Mouse (Mus musculus) heart, embryonic 10.5 days (tissue): Measurements from ENCODE around the gene Cblc. TPM values are rescaled to one million over a fixed set of nuclear protein-coding genes. Genes with fewer than 3 reads are reported as not detected.
"Not testable (repeated sequence)": the region's sequence is repeated elsewhere in the genome, so short reads cannot be mapped to it uniquely, and the experiment has no call there.

Experiments
- DNase-seq: peaks from one replicate; pipeline ENCODE4 v3.0.0-alpha.2; 2017; ENCODE audit warnings: low spot score
- H3K27ac ChIP-seq: fragments of 300-500 bp; sonication (generic); 2 replicates; pipeline ENCODE4 v1.5.1; 2016; ENCODE audit warnings: mild to moderate bottlenecking
- H3K27me3 ChIP-seq: fragments of 300-500 bp; sonication (generic); 2 replicates; pipeline ENCODE4 v1.6.1; 2016; ENCODE audit warnings: mild to moderate bottlenecking; ENCODE audit not compliant: poor library complexity, insufficient read depth, severe bottlenecking
- H3K36me3 ChIP-seq: fragments of 300-500 bp; sonication (generic); 2 replicates; pipeline ENCODE4 v1.6.1; 2016; ENCODE audit warnings: mild to moderate bottlenecking, moderate library complexity
- H3K4me1 ChIP-seq: fragments of 300-500 bp; sonication (generic); 2 replicates; pipeline ENCODE4 v1.6.1; 2016; ENCODE audit warnings: mild to moderate bottlenecking
- H3K4me3 ChIP-seq: fragments of 300-500 bp; sonication (generic); 2 replicates; pipeline ENCODE4 v1.5.1; 2016; ENCODE audit warnings: mild to moderate bottlenecking, moderate library complexity
- H3K9me3 ChIP-seq: fragments of 300-500 bp; sonication (generic); 2 replicates; pipeline ENCODE4 v1.6.1; 2016; ENCODE audit warnings: mild to moderate bottlenecking, moderate library complexity
- WGBS: fragments of 180-500 bp; shearing (Covaris S2); methylation state at CpG from one replicate; pipeline ENCODE4 v1.1.7; 2016; 5-methylcytosine and 5-hydroxymethylcytosine counted together
- polyA plus RNA-seq: library from polyadenylated mRNA; unstranded; fragments of >200 nt; fragmentation: Nextera tagmentation; extraction: Ambion mirVana; gene quantifications from 2 replicates; pipeline ENCODE4 v1.2.1, GENCODE M21; 2016

Cblc gene
- polyA plus RNA-seq, 1 experiment from 2014 or later, result 1.1 TPM

GRCm38 (mm10) chr7:19815296-19816223, 19.0 kb upstream of the Cblc start:
- no peak for DNase-seq
- Histone ChIP-seq H3K9me3 (no peaks in the 10 kb centered on the region), H3K4me1 (peaks cover 40% of the 10 kb centered on the region), H3K27me3 (peaks cover 82% of the 10 kb centered on the region), H3K27ac (peak overlapping the region; percentile 69), H3K4me3 (peak overlapping the region; percentile 59), H3K36me3 (no peaks in the 10 kb centered on the region)
- 28% methylated on average over 17 of the region's 17 CpGs for WGBS

- Histone ChIP-seq H3K4me1 (peaks cover 50% of the 10 kb centered on the region), H3K9me3 (no peaks in the 10 kb centered on the region; the same call in 1 of the 2 replicates), H3K27ac (no peak overlapping the region), H3K36me3 (no peaks in the 10 kb centered on the region), H3K27me3 (peaks cover 84% of the 10 kb centered on the region), H3K4me3 (no peak overlapping the region)
- 43% methylated on average over 6 of the region's 6 CpGs for WGBS
- DNase-seq, result no peak
Measured at GRCm38 (mm10) chr7:19813579-19814122, 17.0 kb upstream of the Cblc start.

- WGBS, result 65% methylated on average over 4 of the region's 4 CpGs
- H3K4me1 ChIP-seq, result peaks cover 53% of the 10 kb centered on the region
- H3K9me3 ChIP-seq, result no peaks in the 10 kb centered on the region; the same call in 1 of the 2 replicates
- no peak for DNase-seq
- no peaks in the 10 kb centered on the region for H3K36me3 ChIP-seq
- peaks cover 84% of the 10 kb centered on the region for H3K27me3 ChIP-seq
- no peak overlapping the region for H3K4me3 ChIP-seq
- no peak overlapping the region for H3K27ac ChIP-seq
Measured at GRCm38 (mm10) chr7:19813161-19813560, 16.6 kb upstream of the Cblc start.

DNA sequence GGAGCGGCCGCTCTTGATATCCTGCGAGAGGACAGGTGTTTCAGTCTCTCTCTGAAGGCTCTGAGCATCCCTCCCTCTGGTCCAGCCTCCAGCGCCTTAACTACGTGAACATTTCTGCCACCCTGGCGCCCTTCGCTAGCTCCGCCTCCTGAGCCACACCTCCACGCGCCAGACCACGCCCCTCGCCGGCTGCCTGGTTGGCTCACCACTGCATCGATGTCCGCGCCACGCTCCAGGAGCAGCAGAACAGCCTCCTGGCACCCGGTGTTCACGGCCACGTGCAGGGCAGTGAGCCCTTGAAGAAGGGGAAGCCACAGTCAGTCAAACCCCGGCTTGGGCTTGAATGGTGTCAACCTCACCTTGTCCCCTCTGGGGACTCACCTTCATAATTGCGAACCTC, 14.5 kb upstream of the Cblc start:
- Histone ChIP-seq H3K36me3 (no peaks in the 10 kb centered on the region), H3K9me3 (no peaks in the 10 kb centered on the region; the same call in 1 of the 2 replicates), H3K27ac (no peak overlapping the region), H3K4me1 (peaks cover 33% of the 10 kb centered on the region), H3K4me3 (peak overlapping the region; percentile 44), H3K27me3 (peaks cover 72% of the 10 kb centered on the region)
- WGBS, result 5% methylated on average over 22 of the region's 22 CpGs
- DNase-seq, result peak; percentile 85

DNA sequence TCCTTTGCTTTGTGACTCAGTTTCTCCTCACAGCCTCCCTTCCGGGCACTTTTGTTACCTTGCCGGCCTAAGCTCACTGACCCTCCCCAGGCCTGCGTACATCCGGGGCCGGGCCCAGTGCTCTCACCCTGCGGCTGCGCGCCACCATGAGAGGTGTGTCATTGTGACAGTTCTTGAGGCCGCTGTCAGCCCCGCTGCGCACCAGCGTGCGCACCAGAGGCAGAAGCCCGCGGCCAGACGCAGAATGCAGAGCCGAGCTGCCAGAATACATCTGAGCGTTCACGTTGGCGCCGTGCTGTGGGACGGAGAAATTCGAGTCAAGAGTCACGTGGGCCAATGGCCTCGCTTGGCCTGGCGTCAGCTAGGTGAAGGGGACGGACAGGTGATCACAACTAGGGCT, 12.8 kb upstream of the Cblc start:
- peaks cover 26% of the 10 kb centered on the region for H3K4me1 ChIP-seq
- peak overlapping the region; percentile 52 for H3K4me3 ChIP-seq
- H3K27me3 ChIP-seq, result peaks cover 67% of the 10 kb centered on the region
- no peaks in the 10 kb centered on the region for H3K36me3 ChIP-seq
- 2% methylated on average over 27 of the region's 27 CpGs for WGBS
- H3K9me3 ChIP-seq, result peaks cover 6% of the 10 kb centered on the region; the same call in 1 of the 2 replicates
- DNase-seq, result no peak
- H3K27ac ChIP-seq, result peak overlapping the region; percentile 80

GRCm38 (mm10) chr7:19806356-19806969, 9.9 kb upstream of the Cblc start:
- no peak overlapping the region for H3K27ac ChIP-seq
- 81% methylated on average over 8 of the region's 8 CpGs for WGBS
- peaks cover 21% of the 10 kb centered on the region for H3K4me1 ChIP-seq
- no peaks in the 10 kb centered on the region for H3K36me3 ChIP-seq
- peaks cover 6% of the 10 kb centered on the region; the same call in 1 of the 2 replicates for H3K9me3 ChIP-seq
- H3K4me3 ChIP-seq, result no peak overlapping the region
- H3K27me3 ChIP-seq, result peaks cover 38% of the 10 kb centered on the region
- no peak for DNase-seq

DNA sequence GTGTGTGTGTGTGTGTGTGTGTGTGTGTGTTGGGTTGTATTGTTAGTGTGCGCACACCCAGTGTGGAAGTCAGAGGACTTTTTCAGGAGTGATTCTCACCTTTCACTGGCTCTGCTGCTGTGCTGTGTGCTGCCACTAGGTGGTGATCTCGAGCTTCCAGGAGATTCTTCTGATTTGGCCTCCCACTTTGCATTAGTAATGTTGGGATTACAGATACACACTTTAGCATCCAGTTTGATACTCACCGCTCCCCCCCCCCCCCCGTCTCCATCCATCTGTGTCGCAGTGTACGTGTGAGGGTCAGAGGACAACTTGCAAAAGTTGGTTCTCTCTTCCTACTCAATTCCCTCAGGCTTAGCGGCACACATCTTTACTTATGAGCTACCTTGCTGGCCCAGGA, 6.4 kb upstream of the Cblc start:
- H3K27me3 ChIP-seq, result peaks cover 3% of the 10 kb centered on the region; the same call in 1 of the 2 replicates
- no peak for DNase-seq
- H3K9me3 ChIP-seq, result 0 out of 2 replicates have a peak, but pooled peaks cover 6% of the 10 kb centered on the region
- H3K36me3 ChIP-seq, result no peaks in the 10 kb centered on the region
- H3K4me3 ChIP-seq, result no peak overlapping the region
- H3K4me1 ChIP-seq, result no peaks in the 10 kb centered on the region
- WGBS, result 26% methylated on average over 6 of the region's 7 CpGs
- H3K27ac ChIP-seq, result no peak overlapping the region

DNA sequence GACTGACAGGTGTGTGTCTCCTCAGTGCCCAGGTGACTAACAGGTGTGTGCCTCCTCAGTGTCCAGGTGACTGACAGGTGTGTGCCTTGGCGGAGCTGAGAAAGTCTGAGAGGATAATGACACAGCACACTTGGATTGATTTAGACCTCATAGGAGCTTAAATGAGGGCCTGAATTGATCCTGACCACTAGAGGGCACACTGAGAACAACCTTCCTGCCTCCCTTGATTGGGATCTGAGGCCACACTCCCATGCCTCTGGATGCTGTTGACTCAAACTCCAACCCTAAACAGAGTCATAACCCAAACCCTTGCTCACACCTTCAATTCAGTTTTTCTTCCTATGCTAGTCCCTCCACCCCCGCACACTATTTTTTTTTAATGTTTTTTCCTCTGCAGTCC, 4.2 kb upstream of the Cblc start:
- Histone ChIP-seq H3K4me1 (peaks cover 7% of the 10 kb centered on the region; the same call in 1 of the 2 replicates), H3K27me3 (peaks cover 23% of the 10 kb centered on the region), H3K9me3 (0 out of 2 replicates have a peak, but pooled peaks cover 6% of the 10 kb centered on the region), H3K27ac (no peak overlapping the region), H3K4me3 (no peak overlapping the region), H3K36me3 (no peaks in the 10 kb centered on the region)
- 19% methylated on average over 2 of the region's 2 CpGs for WGBS
- no peak for DNase-seq

GRCm38 (mm10) chr7:19796254-19796653, 355 bp downstream of the Cblc start:
- Histone ChIP-seq H3K27ac (0 out of 2 replicates have a peak overlapping the region, but pooled peaks have one; percentile 52), H3K4me3 (peak overlapping the region; percentile 44), H3K27me3 (peaks cover 43% of the 10 kb centered on the region), H3K4me1 (peaks cover 7% of the 10 kb centered on the region; the same call in 1 of the 2 replicates), H3K9me3 (no peaks in the 10 kb centered on the region), H3K36me3 (no peaks in the 10 kb centered on the region)
- WGBS, result 11% methylated on average over 18 of the region's 18 CpGs
- DNase-seq, result no peak

DNA sequence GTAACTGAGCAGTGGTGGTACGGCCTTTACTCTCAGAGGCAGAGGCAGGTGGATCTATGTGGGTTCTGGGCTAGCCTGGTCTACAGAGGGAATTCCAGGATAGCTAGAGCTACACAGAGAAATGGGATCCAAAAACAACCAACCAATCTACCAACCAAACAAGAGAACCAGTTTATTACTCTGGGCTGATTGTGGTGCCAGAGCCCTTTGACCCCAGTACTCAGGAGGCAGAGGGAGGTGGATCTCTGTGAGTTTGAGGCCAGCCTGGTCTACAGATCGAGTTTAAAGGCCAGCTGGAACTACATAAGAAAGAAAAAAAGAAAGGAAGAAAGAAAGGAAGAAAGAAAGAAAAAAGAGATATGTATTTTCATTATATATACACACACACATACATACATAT, 1.4 kb downstream of the Cblc start:
- WGBS, result 59% methylated on average over 2 of the region's 2 CpGs
- H3K4me1 ChIP-seq, result peaks cover 7% of the 10 kb centered on the region; the same call in 1 of the 2 replicates
- no peaks in the 10 kb centered on the region for H3K9me3 ChIP-seq
- no peak overlapping the region for H3K4me3 ChIP-seq
- DNase-seq, result no peak
- H3K36me3 ChIP-seq, result no peaks in the 10 kb centered on the region
- no peak overlapping the region for H3K27ac ChIP-seq
- peaks cover 48% of the 10 kb centered on the region for H3K27me3 ChIP-seq

GRCm38 (mm10) chr7:19792701-19793630, 3.6 kb downstream of the Cblc start:
- Histone ChIP-seq H3K4me1 (peaks cover 11% of the 10 kb centered on the region), H3K9me3 (no peaks in the 10 kb centered on the region), H3K27ac (no peak overlapping the region), H3K27me3 (peaks cover 52% of the 10 kb centered on the region), H3K4me3 (no peak overlapping the region), H3K36me3 (no peaks in the 10 kb centered on the region)
- 82% methylated on average over 19 of the region's 19 CpGs for WGBS
- DNase-seq, result no peak

GRCm38 (mm10) chr7:19791504-19791903, 5.1 kb downstream of the Cblc start:
- H3K27me3 ChIP-seq, result peaks cover 40% of the 10 kb centered on the region
- H3K9me3 ChIP-seq, H3K36me3 ChIP-seq, H3K27ac ChIP-seq, H3K4me1 ChIP-seq, H3K4me3 ChIP-seq, DNase-seq: not testable (repeated sequence)
- 79% methylated on average over 2 of the region's 2 CpGs for WGBS
